Mouse (Mus musculus): Measurements from ENCODE around the gene Nsun2. TPM values are rescaled to one million over a fixed set of nuclear protein-coding genes. Genes with fewer than 3 reads are reported as not detected.

Gene Nsun2
- polyA plus RNA-seq, 2 experiments from 2014 or later, result 35.8 to 36.9 TPM

DNA sequence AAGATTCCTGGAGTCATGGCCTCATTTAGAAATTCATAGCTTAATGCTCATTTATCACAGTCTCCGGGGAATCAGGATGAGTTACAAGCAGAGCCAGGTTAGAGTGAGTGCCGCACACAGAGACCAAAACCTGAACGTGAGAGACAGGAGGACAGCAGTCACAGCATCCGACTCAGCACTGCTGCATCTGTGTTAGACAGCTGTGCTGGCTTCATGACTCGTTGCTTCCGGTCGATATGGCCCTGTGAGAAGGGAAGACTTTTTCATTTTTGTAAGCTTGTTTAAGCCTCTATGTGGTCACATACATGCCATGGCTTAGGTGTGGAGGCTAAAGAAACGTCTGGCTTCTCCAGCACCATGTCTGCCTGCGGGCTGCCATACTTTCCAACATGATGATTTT lies 104.1 kb downstream of the Nsun2 start:
- ATAC-seq, result no peak

DNA sequence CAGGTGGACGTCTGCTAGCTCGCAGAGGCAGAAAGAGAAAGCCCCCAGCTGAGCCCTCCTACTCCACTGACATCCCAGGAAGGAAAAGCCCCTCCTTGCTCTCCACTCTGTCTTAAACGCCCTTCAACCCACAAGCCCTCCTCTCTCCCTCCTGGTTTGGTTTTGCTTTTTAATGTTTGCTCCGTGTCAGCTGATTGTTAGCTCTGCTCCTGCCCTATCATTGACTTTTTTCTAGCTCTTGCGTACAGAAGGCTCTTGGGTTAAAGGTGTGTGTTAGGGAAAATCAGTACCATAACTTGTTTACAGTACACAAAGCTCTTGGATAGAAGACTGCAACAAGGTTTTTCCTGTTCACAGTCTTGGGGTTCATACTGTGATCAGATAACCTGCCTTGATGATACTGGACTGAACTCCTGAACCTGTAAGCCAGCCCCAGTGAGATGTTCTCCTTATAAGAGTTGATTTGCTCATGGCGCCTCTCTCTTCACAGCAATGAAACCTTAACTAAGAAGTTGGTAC lies 104.6 kb downstream of the Nsun2 start:
- ATAC-seq, result no peak

DNA sequence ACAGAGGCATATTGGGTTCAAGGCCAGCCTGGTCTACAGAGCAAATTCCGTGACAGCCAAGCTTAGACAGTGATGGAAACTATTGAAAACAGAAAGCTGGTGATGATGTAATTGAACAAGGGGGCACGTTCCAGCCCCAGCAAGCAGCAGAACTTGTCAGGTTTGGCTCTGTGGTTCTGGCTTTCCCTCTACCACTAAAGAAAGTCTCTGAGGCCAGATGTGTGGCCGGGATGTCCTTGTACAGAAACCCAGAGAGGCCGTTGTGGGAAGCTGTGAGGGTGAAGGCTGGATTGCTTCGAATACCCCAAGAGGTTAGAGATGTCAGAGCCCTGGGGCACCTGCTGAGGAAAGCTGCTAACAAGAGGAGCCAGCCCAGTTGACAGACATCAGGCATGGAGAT lies 105.7 kb downstream of the Nsun2 start:
- ATAC-seq, result no peak

DNA sequence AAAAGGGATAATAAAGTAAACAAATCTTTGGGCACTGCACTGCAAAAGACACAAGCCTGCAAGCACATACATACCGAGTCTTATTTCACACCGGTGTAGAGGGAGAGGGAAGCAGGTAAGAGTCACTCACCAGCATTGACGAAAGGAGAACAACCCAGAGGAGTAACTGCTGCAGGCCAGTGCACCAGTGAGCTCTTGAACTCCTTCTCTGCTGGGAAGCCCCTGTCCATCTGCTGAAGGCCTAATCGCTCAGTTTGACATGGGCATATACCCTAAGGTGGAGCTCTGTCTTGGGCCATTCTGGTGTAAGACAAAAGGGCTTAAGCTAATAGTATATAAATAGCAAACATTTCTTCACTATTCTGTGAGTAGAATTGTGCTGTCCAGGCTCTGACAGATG lies 106.6 kb downstream of the Nsun2 start:
- no peak for ATAC-seq

DNA sequence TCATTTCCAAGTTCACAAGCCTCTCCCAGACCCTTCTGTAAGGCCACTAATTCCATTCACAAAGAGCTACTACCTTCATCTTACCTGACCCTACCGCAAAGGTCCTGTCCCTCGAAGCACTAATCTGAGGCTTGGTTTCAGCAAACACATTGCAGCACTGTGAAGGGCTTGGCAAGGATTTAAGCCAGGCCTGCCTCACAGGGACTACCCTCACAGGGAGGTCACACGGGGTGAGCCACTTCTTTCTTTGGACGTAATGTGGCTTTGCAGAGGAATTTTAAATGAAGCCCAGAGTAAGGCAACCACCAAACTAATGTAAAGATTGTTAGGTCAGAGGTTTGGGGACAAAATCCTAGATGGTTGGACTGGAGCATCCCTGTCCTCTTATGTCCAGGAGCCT lies 107.0 kb downstream of the Nsun2 start:
- ATAC-seq, result no peak

GRCm38 (mm10) chr13:69641017-69641416 lies 107.5 kb downstream of the Nsun2 start:
- no peak for ATAC-seq

- ATAC-seq, result no peak
These were observed 109.2 kb downstream of the Nsun2 start for GRCm38 (mm10) chr13:69642656-69643216.

DNA sequence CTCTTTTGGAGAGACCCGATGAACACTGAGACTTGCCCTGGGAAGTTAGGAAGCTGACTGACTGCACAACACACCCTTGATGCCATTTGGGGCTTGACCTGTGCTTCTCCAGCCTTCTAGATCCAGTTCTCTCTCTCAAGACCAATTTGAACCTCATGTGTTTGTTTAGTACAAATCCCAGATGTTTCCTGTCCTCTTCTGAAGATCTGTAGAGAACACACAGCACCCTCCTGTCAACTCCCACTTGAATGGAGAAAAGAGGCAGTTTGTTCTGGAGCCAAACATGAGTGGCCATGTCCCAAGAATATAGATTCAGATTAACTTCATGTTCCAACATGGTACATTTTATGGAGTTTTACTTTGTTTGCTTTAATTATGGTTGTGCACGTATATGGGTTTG lies 110.4 kb downstream of the Nsun2 start:
- ATAC-seq, result no peak

GRCm38 (mm10) chr13:69644427-69645166 lies 111.1 kb downstream of the Nsun2 start:
- no peak for ATAC-seq

GRCm38 (mm10) chr13:69645694-69646423 lies 112.3 kb downstream of the Nsun2 start:
- no peak for ATAC-seq

- ATAC-seq, result no peak
These were observed 112.9 kb downstream of the Nsun2 start for GRCm38 (mm10) chr13:69646481-69646880.

- no peak for ATAC-seq
These were observed 121.0 kb downstream of the Nsun2 start for GRCm38 (mm10) chr13:69654508-69654907.

DNA sequence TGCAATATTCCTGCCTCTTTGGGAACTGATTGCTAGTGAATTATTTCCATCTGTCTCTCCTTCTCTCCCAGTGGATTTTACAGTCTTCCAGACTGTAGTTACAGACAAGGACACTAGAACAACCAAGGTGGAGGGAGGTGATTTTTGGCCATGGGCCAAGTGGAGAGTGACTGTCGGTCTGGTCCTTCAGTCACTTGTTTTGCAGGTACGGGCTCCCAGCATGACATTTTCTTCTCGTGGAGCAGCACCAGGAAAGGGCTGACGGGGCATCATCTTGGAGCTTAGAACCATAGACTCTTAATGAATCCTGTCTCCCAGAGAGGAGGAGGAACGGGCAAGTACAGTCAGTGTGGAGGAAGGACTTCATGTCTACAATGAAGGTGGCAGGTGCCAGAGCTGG lies 138.6 kb downstream of the Nsun2 start:
- ATAC-seq, result no peak

- no peak for ATAC-seq
These were observed 139.0 kb downstream of the Nsun2 start for GRCm38 (mm10) chr13:69672565-69672964.

- ATAC-seq, result no peak
These were observed 139.8 kb downstream of the Nsun2 start for GRCm38 (mm10) chr13:69673197-69673920.

- no peak for ATAC-seq
These were observed 140.5 kb downstream of the Nsun2 start for GRCm38 (mm10) chr13:69673921-69674618.

Other genes with a start within 250 kb of the Nsun2 start
- gene Tent4a, start 871 bp downstream of the Nsun2 start, polyA plus RNA-seq (2017; shearing (Covaris generic)), result 1 to 10 TPM; 4.4 to 4.5 TPM
- under 1 TPM; 0.29 to 0.61 TPM for gene Srd5a1, start 77.7 kb downstream of the Nsun2 start, polyA plus RNA-seq (2017; shearing (Covaris generic))
- not detected for gene Ube2ql1, start 206.1 kb downstream of the Nsun2 start, polyA plus RNA-seq (2017; shearing (Covaris generic))

All from activated CD4-positive, CD25-positive, alpha-beta regulatory T cell, adult 4 months (primary cell).